Mouse (Mus musculus) midbrain, embryonic 16.5 days (tissue): ENCODE data around the gene Ldhb. TPM values are rescaled to one million over a fixed set of nuclear protein-coding genes. Genes with fewer than 3 reads are reported as not detected.

Experiments
- polyA plus RNA-seq: library from polyadenylated mRNA; unstranded; fragments of >200 nt; fragmentation: Nextera tagmentation; extraction: Ambion mirVana; gene quantifications from 2 replicates; pipeline ENCODE4 v1.2.1, GENCODE M21; 2015

The Ldhb gene
- polyA plus RNA-seq, 1 experiment from 2014 or later, result 436 TPM

Other genes with a start within 250 kb of the Ldhb start
- not detected in 2 replicates for gene Iapp, start 209.5 kb downstream of the Ldhb start, polyA plus RNA-seq
- 0.45 and 0.74 TPM in 2 replicates for gene Slco1a5, start 185.0 kb downstream of the Ldhb start, polyA plus RNA-seq
- 22.6 and 27.0 TPM in 2 replicates for gene Pyroxd1, start 162.3 kb downstream of the Ldhb start, polyA plus RNA-seq
- gene Recql, start 120.9 kb downstream of the Ldhb start, polyA plus RNA-seq, result 25.6 and 27.4 TPM in 2 replicates
- 80.1 and 82.4 TPM in 2 replicates for gene Golt1b, start 120.7 kb downstream of the Ldhb start, polyA plus RNA-seq
- gene Spx, start 94.5 kb downstream of the Ldhb start, polyA plus RNA-seq, result 8.1 and 9.0 TPM in 2 replicates
- gene Gys2, start 34.8 kb downstream of the Ldhb start, polyA plus RNA-seq, result 0.09 TPM in 1 of 2 replicates, not detected in the other
- 14.7 and 15.4 TPM in 2 replicates for gene Kcnj8, start 63.7 kb upstream of the Ldhb start, polyA plus RNA-seq
- gene Abcc9, start 194.4 kb upstream of the Ldhb start, polyA plus RNA-seq, result 3.1 and 3.7 TPM in 2 replicates
- gene Cmas, start 248.7 kb upstream of the Ldhb start, polyA plus RNA-seq, result 226 and 229 TPM in 2 replicates